Mouse (Mus musculus) olfactory bulb, adult 2 months (tissue): ENCODE data around the gene Kcna10. TPM values are rescaled to one million over a fixed set of nuclear protein-coding genes. Genes with fewer than 3 reads are reported as not detected.

ENCODE experiments used
- H3K27ac ChIP-seq: fragments of 200-500 bp; 2 replicates; pipeline ENCODE4 v1.5.1; 2012; ENCODE audit warnings: low read depth, low read length; ENCODE audit not compliant: insufficient read depth
- H3K4me1 ChIP-seq: fragments of 200-500 bp; 2 replicates; pipeline ENCODE4 v1.6.1; 2012; ENCODE audit warnings: low read length; ENCODE audit not compliant: control insufficient read depth, insufficient read depth
- H3K4me3 ChIP-seq: fragments of 200-500 bp; 2 replicates; pipeline ENCODE4 v1.5.1; 2012; ENCODE audit warnings: mild to moderate bottlenecking, low read depth, low read length, moderate library complexity; ENCODE audit not compliant: insufficient read depth
- CTCF ChIP-seq: fragments of 200-500 bp; IDR thresholded peaks from 2 replicates; pipeline ENCODE4 v1.5.1; 2012; ENCODE audit warnings: low read depth, mild to moderate bottlenecking, low read length, moderate library complexity; ENCODE audit not compliant: insufficient read depth
- POLR2A ChIP-seq: fragments of 200-500 bp; IDR thresholded peaks from 2 replicates; pipeline ENCODE4 v1.6.1; 2012; ENCODE audit warnings: mild to moderate bottlenecking, low read depth, low read length, moderate library complexity; ENCODE audit not compliant: insufficient read depth
- WGBS: fragments of 180-500 bp; shearing (Covaris S2); methylation state at CpG from one replicate; pipeline ENCODE4 v1.1.7; 2018; 5-methylcytosine and 5-hydroxymethylcytosine counted together
- polyA plus RNA-seq: library from polyadenylated mRNA; stranded (reverse); fragments of >200 nt; gene quantifications from 2 replicates; pipeline ENCODE4 v1.2.4, GENCODE M21; 2012; ENCODE audit warnings: low replicate concordance; ENCODE audit not compliant: missing spikeins, insufficient read depth, insufficient read length

Kcna10 gene
- polyA plus RNA-seq, 1 experiment: not detected

GRCm38 (mm10) chr3:107214606-107215005 is 31.8 kb downstream of the Kcna10 start:
- 86% methylated on average over 5 of the region's 5 CpGs for WGBS
- Histone ChIP-seq H3K27ac (no peak overlapping the region), H3K4me1 (no peaks in the 10 kb centered on the region), H3K4me3 (no peak overlapping the region)
- TF ChIP-seq CTCF (no peak), POLR2A (no peak)

- Histone ChIP-seq H3K4me1 (no peaks in the 10 kb centered on the region), H3K27ac (no peak overlapping the region), H3K4me3 (no peak overlapping the region)
- 79% methylated on average over 8 of the region's 8 CpGs for WGBS
- no peak for TF ChIP-seq POLR2A
- TF ChIP-seq CTCF: no peak
Measured at GRCm38 (mm10) chr3:107216400-107217100, 33.7 kb downstream of the Kcna10 start.

GRCm38 (mm10) chr3:107217101-107217480 is 34.2 kb downstream of the Kcna10 start:
- TF ChIP-seq CTCF (no peak), POLR2A (no peak)
- Histone ChIP-seq H3K4me3 (no peak overlapping the region), H3K27ac (no peak overlapping the region), H3K4me1 (no peaks in the 10 kb centered on the region)
- 86% methylated on average over 3 of the region's 3 CpGs for WGBS

- WGBS: 81% methylated on average over 7 of the region's 7 CpGs
- H3K4me3 ChIP-seq: no peak overlapping the region
- TF ChIP-seq CTCF (no peak), POLR2A (no peak)
- H3K27ac ChIP-seq: no peak overlapping the region
- no peaks in the 10 kb centered on the region for H3K4me1 ChIP-seq
Measured at GRCm38 (mm10) chr3:107218572-107218971, 35.7 kb downstream of the Kcna10 start.

- 88% methylated on average over 10 of the region's 10 CpGs for WGBS
Measured at GRCm38 (mm10) chr3:107221608-107222007, 38.8 kb downstream of the Kcna10 start, which contains the start of gene Cym. TSS of gene Cym (minus strand) at chr3:107221732.

GRCm38 (mm10) chr3:107223230-107223629 is 40.4 kb downstream of the Kcna10 start:
- Histone ChIP-seq H3K4me1 (no peaks in the 10 kb centered on the region), H3K4me3 (no peak overlapping the region), H3K27ac (no peak overlapping the region)
- TF ChIP-seq CTCF (no peak), POLR2A (no peak)
- 63% methylated on average over 1 of the region's 1 CpGs for WGBS

More at GRCm38 (mm10) chr3:107221608-107222007, 38.8 kb downstream of the Kcna10 start, which contains the start of gene Cym:
- no peak within 1 kb of the TSS for H3K4me3 ChIP-seq
- H3K4me1 ChIP-seq: no peaks in the 10 kb centered on the region
- no peak within 1 kb of the TSS for H3K27ac ChIP-seq
- TF ChIP-seq CTCF: no peak
- TF ChIP-seq POLR2A: no peak

- WGBS: 83% methylated on average over 5 of the region's 5 CpGs
- no peak overlapping the region for H3K4me3 ChIP-seq
- TF ChIP-seq POLR2A: no peak
- TF ChIP-seq CTCF: no peak
- H3K27ac ChIP-seq: no peak overlapping the region
- H3K4me1 ChIP-seq: no peaks in the 10 kb centered on the region
Measured at GRCm38 (mm10) chr3:107225820-107226219, 43.0 kb downstream of the Kcna10 start.

GRCm38 (mm10) chr3:107229221-107229620 is 46.4 kb downstream of the Kcna10 start:
- H3K27ac ChIP-seq: no peak overlapping the region
- H3K4me1 ChIP-seq: peaks cover 4% of the 10 kb centered on the region
- TF ChIP-seq CTCF (no peak), POLR2A (no peak)
- 88% methylated on average over 5 of the region's 5 CpGs for WGBS
- no peak overlapping the region for H3K4me3 ChIP-seq

- no peak for TF ChIP-seq POLR2A
- no peak for TF ChIP-seq CTCF
- Histone ChIP-seq H3K4me1 (peaks cover 4% of the 10 kb centered on the region), H3K27ac (no peak overlapping the region), H3K4me3 (no peak overlapping the region)
- WGBS: 70% methylated on average over 5 of the region's 5 CpGs
Measured at GRCm38 (mm10) chr3:107229822-107230221, 47.0 kb downstream of the Kcna10 start.

GRCm38 (mm10) chr3:107230527-107230926 is 47.7 kb downstream of the Kcna10 start, which contains the start of gene A630076J17Rik:
TSS of gene A630076J17Rik (plus strand) at chr3:107230614.
- Histone ChIP-seq H3K4me1 (peaks cover 4% of the 10 kb centered on the region), H3K27ac (no peak within 1 kb of the TSS), H3K4me3 (no peak within 1 kb of the TSS)
- TF ChIP-seq POLR2A: no peak
- no peak for TF ChIP-seq CTCF
- 55% methylated on average over 1 of the region's 1 CpGs for WGBS
